Mouse (Mus musculus): ENCODE measurements around the gene Ptpn13.

Ptpn13 gene

DNA sequence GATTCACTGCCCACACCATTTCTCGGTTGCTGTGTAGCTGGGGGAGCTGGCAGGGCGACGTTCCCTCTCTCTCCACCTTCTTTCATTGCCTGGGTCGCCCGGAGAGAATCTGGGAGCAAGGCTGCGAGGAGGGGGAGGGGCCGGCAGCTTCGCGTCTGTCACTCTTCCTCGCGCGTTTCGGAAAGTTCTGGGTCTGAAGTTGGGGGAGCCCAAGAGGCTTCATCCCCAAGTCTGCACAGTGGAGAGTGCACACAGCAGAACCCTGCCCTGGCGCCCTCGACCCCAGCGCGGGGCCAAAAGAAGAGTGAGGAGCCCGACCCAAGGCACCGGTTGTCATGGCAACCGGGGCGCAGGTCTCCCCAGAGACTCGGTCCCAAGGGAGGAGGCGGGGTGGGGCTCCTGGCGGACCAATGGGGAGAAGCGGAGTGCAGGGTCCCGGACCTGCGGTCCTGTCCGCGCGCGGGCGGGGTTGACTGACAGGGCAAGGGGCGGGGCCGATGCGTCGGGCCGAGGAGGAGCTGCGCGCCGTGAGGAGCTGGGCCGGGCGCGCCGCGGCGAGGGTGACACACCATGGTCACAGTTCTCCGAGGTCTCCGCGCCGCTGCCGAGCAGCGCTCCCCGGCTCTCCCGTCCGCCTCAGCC is at the start of gene Ptpn13:
Ptpn13 (plus strand) TSS at position 515 of the 642 bp plus-strand sequence.
- DNase-seq (ENCODE audit: low read depth), result peak; percentile 73

DNA sequence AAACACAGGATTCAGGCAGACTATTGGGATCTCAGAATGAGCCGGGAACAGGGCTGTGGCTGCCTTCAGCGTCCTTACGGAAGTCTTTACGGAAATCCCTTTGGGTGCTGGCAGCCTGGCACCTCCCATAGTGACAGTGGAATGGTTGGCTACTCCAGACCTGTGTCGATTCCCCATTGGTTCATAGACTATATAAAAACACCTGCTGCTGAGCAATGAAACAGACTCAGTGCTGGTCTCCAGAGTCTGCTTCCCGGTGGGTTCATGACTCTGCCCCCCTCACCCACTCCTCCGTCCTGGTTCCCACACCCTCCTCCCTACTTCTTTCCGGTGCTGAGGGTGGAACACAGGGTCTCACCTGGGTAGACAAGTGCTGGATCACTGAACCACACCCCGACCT is 49.8 kb upstream of the Ptpn13 start:
- no peak for DNase-seq (ENCODE audit: low read depth)

DNA sequence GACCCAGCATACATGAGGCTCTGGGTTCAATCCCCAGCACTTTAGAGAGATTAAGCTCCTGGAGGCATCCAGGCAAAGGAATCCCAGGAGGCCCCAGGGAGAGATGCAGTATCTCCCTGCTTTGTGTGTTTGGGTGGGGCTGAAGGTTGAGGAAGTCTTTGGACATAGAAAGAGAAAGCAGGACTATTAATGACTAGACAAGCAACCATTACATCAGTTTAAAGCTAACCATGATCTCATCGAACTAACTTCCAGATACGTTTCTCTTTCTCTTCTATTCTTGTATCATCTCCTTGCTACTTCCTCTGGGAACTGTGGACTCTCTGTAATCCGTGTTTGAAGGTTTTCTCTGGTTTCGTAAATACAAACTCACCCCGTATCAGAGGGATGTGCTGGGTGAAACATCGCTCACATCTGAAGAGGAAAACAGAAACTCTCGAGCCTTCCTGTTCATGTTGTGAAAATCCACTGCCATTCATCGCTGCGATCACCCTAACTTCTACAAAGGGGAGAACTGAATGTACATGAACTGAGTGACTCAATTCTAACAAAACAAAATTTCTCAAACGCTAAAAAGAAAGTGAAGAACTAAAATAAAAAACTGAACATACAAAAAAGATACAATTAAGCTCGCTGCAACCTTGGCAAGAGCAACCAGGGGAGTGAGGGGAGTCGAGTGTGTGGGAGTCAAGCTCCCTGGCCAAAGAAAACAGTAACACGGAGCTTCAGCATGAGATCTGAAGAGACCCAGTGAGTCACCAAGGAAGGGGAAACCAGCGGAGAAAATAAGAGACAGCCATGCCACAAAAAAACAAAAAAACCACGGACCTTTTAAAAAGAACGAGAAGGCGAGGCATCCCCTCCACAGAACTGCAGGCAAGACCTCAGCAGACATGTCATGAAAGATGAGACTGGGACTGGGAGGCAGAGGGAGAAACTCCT is 48.4 kb upstream of the Ptpn13 start:
- DNase-seq (ENCODE audit: low read depth), result no peak

DNA sequence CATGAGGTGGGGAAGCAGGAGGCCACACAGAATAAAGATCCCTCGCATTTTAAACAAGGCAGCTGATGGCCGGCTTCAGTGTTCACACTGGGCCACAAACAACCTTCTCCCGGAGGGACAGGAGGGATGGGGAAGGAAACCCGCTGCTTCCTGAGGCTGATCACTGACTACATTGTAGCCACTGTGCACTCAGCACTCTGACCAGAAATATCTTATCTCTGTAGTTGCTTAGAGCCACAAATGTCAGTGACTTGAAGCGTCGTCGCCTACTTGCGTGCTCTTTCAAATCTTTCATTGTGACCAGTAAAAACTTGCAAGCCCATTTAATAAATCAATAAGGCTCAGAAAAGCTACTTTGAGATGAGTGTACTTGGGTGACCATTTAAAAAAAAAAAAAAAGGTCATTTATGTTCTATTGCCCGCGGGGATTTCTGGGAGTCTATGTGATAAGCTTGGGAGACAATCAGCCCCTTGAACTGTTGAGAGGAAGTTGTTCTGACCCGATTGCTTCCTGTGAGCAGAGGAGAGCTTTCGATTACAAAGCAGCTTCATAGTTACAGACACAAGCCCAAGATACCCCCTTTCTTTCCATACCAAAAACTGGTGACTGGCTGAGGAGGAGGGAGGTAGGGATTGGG is 47.4 kb upstream of the Ptpn13 start:
- DNase-seq (ENCODE audit: low read depth), result no peak

DNA sequence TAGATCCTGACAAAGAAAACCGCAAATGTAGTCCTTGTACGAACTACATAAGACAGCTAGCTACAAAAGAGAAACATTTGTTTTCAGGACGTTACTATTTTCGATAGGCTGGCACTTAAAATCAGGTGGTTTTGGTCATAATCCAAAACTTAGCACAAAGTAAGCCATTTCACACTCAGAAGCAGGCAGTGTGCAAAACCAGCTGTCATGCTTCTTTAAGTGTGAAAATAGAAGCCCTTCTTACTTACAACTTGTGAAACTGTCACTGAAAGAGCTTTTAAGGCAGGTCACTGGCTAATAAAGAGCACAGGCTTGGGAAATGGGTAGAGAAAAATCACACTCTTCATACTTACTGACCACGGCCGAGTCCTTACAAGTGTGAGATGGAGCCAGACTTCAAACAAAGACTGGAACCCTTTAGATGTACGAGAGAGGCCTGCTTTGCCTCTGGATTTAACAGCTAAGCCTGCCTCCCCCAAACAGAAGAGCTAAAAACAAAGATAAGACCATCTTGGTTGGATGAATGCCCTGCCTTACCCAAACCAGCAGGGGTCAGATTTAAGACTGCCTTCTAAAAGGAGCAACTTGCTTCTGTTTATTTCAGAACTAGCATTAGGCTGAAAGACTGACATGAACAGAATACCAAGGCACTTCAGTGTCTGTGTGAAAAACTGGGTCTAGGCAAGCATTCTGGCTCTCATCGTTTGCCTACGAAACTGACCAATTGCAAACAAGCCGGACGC is 44.0 kb upstream of the Ptpn13 start:
- DNase-seq (ENCODE audit: low read depth), result no peak

DNA sequence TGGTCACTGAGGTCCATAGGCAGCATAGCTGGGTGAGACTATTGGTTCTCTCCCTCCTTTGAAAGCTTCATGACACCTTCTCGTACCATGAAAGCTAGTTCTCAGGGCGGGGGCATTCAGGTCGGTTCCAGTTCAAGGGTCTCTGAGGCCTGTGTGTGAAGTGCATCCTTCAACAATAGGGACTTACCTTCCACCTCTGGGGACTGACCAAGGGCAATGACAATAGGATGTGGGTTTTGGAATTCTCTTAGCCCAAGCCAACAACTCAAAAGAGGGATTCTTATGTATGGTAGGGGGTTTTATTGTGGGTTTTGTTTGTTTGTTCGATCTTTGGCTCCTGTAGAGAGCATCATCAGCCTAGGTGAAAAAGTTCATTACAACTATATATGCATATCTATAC is 42.0 kb upstream of the Ptpn13 start:
- DNase-seq (ENCODE audit: low read depth), result no peak

DNA sequence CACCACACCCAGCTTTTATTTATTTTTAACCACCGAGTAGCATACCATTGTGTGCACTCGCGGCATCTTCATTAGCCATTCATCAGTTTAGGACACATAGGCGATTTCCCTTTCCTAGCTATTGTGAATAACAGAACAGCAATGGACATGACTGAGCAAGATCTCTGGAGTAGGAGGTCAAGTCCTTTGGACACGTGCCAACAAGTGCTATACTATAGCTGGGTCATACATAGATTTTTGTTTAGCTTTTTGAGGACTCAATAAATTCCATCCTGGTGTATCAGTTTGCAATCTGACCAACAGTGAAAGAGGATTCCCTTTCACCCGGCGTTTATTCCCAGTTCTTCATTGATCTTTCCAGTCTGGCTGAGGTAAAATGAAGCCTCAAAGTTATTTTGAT is 41.0 kb upstream of the Ptpn13 start:
- DNase-seq (ENCODE audit: low read depth), result no peak

DNA sequence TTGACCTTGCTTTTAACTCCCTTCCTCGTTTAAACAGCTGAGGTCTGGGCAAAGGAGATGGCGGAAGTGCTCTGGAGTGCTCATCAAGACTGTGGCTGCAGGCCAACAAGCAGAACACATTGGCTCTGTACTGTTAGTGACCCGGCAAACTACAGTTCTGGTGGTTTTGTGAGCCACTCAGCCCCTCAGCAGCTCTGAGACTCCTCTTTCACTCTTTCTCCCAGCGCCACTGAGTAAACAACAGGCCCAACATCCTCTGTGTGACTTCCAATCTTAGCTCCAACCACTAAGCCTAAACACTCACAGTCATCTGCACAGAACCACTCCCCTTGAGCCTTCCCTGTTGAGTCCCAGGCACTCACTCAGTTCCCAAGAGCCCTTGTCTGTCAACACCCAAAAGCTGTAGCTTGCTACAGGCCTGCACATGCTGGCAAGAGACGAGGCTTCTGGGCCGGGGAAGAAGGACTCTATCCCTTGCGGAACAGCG is 37.4 kb upstream of the Ptpn13 start:
- no peak for DNase-seq (ENCODE audit: low read depth)

DNA sequence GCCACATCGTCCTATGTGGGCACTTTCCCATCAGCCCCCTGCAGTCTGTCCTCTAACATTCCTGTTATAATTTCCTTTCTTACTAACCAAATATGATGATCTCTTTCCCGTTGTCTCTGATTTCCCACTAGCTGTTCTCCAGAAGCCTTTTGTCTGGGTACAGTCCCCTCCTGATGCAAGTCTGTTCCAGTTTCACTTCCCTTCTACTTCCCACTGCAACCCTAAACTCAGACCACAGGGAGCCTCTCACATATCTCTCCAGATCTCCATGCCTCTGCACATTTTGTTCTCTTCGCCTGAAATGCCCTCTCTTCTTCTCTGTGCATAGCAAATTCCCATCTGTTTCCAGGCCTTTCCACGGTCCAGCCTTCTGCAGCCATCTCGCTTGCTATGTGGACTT is 35.6 kb upstream of the Ptpn13 start:
- peak; percentile 18 for DNase-seq (ENCODE audit: low read depth)

DNA sequence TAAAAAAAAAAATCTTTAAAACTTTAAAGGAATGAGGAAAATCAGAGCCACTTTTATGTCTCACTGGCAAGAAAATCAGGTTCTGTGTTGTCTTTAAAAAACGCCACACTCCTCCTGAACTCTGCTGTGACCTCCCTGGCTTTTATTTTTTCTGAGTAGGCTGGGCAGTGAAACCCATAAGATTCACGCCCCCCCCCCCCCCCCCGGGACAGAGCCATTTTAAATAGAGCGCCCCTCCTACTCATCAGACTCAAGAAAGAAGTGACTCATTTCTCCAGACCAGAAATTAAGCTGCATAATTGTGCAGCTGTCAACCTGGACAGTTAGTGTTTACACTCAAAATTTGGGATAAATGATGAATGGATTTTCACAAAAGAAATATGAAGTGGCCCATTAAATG is 31.8 kb upstream of the Ptpn13 start:
- no peak for DNase-seq (ENCODE audit: low read depth)

DNA sequence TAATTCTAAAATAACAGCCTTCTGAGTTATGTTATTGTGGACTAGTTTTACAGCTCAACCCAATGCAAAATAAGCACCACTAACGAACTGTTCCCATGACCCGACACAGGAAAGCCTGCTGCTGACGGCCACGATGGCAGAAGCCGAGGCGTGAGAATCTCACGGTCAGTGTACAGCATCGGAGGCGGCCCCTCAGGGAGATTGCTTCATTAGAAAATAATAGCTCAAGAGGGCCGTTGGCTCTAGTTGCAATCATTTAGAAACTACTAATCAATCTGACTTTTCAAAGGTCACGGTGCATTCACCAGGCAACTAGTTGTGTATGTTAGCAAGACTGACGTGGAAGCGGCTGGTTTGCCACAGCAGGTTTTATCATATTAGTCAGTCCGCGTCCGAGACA is 31.2 kb upstream of the Ptpn13 start:
- no peak for DNase-seq (ENCODE audit: low read depth)

DNA sequence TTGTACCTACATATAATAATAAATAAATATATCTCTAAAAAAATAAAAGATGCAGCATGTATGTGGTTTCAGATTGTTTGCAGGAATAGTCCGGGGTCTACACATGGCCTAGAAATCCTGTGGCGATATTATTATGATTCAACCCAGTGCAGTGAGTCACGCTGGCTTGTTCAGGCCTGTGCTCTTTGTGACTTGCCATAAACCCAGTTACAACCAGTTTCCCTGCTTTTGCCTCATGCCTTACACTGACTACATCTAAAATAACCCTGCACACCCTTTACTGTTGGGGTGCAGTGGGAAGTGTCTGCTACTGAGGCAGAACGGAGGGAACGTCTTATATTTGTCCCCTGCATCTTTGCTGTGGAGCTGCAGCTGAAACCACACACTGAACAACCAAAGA is 29.3 kb upstream of the Ptpn13 start:
- DNase-seq (ENCODE audit: low read depth), result no peak

DNA sequence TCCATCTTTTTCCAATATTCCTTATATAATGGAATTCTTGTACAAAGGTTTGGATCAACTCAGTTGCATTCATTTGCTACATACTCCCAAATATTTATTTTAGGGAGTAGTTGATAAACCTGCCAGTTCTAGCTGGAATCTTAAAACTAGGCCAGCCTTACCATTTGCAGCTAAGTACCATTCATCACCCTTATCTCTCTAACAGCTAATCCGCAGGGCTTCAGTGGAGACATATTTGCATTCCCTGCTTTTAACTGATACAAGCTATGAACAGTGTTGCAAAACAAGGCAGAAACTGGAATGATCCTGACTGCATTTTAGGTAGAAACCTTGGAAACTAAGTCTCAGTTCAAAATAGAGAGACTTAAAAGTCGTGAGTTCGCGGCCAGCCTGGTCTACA is 27.6 kb upstream of the Ptpn13 start:
- DNase-seq (ENCODE audit: low read depth), result no peak

DNA sequence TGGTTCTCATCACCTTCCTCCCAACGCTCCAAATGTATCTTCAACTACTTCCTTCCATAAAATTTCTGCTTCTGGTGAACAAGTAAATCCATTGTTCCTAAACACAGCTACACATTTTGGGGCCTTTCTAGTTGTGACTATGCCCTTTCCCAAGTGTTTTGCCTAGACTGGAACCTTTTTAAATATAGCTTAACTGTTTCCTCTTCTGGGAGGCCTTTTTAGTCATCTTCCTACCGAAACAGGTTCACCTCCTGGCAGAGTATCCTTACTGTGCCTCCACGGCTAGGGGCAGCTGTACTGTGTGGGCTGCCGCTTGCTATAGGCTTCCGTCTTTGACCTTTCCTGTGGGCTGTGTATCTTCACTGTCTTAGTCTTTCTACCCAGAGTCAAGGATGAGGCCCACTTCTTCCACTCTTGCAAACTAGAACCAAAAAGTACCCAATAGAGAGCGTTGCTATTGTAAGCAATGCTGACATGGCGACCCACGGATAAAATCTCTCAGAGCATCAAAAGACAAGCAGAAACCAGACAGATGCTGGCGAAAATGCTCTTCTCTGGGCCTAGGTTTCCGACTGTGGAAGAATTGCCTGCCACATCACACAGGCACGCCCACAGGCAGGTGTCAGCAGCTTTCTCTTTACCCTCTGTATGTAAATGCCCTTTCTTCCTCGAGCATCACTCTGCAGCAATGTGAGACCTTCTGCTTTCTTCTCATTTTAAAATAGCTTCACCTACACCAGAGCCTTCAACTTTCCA is 20.6 kb upstream of the Ptpn13 start:
- no peak for DNase-seq (ENCODE audit: low read depth)

DNA sequence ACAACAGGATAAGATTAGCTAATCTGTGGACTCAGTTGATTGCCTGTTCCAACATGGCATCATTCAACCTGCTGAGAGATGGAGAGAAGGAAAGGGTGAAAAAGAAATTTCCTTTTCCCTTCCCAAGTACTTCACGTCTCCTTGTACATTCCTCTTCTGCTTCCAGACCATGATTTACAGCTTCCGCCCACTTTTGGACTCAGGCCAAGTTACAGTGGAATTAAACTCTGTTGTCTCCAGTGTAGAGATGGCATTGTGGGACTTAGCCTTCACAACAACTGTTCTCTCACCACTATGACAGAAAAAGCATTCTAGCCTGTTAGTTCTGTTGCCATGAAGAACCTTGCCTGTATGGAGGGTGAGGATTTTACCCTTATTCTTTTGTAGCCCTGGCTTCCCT is 19.1 kb upstream of the Ptpn13 start:
- no peak for DNase-seq (ENCODE audit: low read depth)

DNA sequence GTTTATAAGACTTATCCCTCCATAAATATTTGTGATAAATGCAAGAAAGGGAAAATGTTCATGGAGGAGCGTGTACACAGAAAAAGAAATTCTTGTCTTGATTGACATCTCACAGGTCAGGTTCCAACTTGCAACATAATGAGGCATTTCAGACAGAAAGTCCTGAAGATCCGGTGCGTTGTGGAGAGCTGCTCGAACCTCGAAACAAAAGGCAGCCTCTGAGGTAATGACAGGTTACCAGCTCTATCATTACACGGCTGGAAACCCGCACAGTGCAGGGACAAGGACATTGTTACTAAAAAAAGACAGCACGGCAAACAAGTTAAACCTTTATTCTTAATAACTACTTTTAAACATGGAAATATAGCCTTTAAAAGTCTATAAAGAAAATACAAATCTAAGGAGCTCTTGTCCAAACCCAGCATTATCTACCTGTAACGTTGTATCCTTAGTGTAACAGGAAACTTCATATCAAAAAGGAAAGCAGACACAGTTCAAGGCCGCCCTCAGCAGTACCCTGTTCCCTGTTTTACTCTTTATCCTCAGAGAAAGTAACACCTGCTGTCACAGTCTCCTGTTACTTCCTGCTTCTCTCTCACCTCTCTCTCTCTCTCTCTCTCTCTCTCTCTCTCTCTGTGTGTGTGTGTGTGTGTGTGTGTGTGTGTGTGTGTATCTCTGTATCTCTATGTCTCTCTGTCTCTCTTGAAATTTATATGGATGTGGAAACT is 12.8 kb upstream of the Ptpn13 start:
- DNase-seq (ENCODE audit: low read depth), result no peak

DNA sequence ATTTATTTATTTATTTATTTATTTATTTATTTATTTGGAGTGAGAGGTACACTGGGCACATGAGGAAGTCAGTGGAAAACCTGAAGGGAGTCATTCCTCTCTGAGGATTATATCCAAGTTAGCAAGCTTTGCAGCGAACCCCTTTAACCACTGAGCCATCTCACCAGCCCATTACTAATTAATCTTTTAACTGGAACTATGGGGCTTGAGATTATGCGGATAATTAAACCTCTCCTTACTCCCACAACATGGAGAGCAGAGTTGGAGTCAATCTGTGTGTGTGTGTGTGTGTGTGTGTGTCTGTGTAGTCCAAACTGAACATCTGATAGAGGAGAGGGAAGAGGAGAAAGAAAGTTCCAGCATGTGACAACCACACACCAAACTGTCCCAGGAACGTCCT is 10.4 kb upstream of the Ptpn13 start:
- DNase-seq (ENCODE audit: low read depth), result no peak

DNA sequence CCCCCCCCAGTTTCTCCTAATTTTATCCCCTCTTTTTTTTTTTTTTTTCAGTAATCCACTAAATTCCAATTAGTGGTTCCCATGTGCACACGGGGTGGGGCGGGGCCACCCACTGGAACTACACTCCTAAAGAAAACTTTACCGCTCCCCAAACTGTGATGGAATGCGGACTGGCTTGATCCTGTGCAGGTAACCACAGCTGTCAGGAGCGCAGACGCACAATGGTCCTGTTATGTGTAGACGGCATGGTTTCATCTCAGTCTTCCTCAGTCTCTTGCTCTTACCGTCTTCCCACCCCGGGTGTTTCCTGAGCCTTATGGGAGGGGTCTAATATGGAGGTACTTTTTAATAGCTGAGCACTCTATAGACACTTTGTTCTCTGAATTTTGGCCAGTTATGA is 7.0 kb upstream of the Ptpn13 start:
- DNase-seq (ENCODE audit: low read depth), result no peak

DNA sequence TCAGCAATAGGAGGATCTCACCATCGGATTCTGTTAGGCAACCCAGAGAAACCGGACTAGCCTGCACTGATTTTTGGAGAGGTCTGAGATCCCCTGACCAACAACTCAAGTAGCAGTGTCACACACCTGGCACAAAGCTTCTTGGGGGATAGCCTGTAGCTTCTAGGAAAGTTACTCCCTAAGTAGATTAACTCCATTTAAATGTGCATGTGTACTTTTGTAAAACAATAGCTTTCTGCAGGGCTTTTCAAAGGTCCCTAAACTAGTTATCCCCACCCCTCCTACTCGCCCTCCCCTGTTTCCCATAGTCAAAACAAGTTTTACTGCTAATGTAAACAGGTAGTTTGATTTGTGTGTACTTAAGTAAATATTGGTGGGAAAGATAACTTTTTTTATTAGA is 6.1 kb upstream of the Ptpn13 start:
- DNase-seq (ENCODE audit: low read depth), result no peak

DNA sequence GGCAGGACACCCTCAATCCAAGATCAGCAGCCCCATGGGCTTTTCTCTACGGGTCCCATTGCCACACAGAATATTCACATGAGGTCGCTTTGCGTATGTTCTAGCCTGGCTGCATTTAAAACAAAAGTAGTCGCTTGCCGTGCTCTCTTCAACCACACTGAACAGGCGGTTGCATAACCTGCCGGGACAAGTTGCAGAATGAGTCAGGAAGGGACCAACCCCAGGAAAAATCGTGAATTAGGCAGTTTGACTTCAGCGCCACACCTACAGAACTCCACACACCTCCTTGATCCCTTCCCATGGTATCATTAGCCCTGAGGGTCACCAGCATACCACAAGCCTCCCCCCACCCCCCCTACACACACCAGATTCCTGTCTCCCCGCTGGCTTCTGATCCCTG is 4.4 kb upstream of the Ptpn13 start:
- no peak for DNase-seq (ENCODE audit: low read depth)

DNA sequence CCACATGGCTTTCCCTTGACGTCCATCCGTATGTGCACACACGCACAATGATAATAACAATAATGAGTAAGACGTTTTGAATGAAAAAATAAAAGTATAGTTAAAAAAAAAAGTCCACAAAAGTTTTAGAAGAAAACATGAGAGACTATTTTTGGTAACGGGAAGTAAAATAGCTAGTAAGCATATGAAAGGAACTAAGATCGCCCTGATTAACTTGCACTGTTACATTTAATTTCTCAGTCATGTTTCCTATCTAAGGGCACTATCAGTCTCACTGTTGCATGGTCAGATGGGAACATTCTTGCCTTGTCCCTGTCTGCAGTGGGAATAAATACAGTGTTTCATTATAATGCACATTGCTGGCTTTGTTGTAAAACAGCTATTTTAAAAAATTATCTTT is 2.4 kb upstream of the Ptpn13 start:
- no peak for DNase-seq (ENCODE audit: low read depth)

Measured in c-Kit-positive CD71-negative TER-119-negative erythroid progenitor cells, embryonic 14.5 days (primary cell).